Mouse (Mus musculus): ENCODE results near the gene Hecw2. TPM values are rescaled to one million over a fixed set of nuclear protein-coding genes. Genes with fewer than 3 reads are reported as not detected.

Hecw2 gene
- polyA plus RNA-seq, 1 experiment from 2014 or later = 3.2 TPM

- H3K27me3 ChIP-seq (ENCODE audit: insufficient read depth, low read length) = no peaks in the 10 kb centered on the region
- WGBS = 80% methylated on average over 3 of the region's 3 CpGs
- no peak overlapping the region for H3K27ac ChIP-seq (ENCODE audit: low read length)
- H3K36me3 ChIP-seq (ENCODE audit: insufficient read depth, low read length) = no peaks in the 10 kb centered on the region
- H3K9me3 ChIP-seq (ENCODE audit: low read length) = no peaks in the 10 kb centered on the region
- H3K4me1 ChIP-seq (ENCODE audit: insufficient read depth, low read length) = no peaks in the 10 kb centered on the region
- no peak overlapping the region for H3K9ac ChIP-seq (replicated peaks; ENCODE audit: low read length)
- no peak overlapping the region for H3K4me2 ChIP-seq (replicated peaks; ENCODE audit: low read depth, low read length)
- H3K4me3 ChIP-seq (ENCODE audit: low read length) = no peak overlapping the region
- ATAC-seq (ENCODE audit: low FRiP score, low TSS enrichment) = no peak
Measured at GRCm38 (mm10) chr1:54168014-54168413, 27.0 kb downstream of the Hecw2 start.

DNA sequence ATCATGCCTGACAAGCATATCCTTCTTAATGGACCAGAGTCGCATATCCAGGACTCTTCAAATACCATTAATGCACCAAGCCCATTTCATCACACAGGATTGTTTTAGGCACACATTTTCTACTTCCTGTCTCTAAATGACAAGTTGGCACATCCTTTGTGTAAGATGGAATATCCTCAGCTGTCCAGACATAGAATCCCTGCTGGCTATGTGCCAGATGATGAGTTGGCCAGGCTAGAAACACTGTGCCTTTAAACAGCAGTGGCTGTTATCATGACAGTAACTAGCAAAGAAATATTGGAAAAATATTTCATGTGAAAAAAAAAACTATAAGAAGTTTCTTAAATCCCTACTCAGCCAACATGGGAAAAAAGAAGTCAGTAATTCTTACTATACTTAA is 35.4 kb downstream of the Hecw2 start:
- no peak overlapping the region for H3K27ac ChIP-seq (ENCODE audit: low read length)
- no peaks in the 10 kb centered on the region for H3K9me3 ChIP-seq (ENCODE audit: low read length)
- H3K36me3 ChIP-seq (ENCODE audit: insufficient read depth, low read length) = no peaks in the 10 kb centered on the region
- no peak for ATAC-seq (ENCODE audit: low FRiP score, low TSS enrichment)
- H3K4me1 ChIP-seq (ENCODE audit: insufficient read depth, low read length) = no peaks in the 10 kb centered on the region
- no peak overlapping the region for H3K4me2 ChIP-seq (replicated peaks; ENCODE audit: low read depth, low read length)
- H3K4me3 ChIP-seq (ENCODE audit: low read length) = no peak overlapping the region
- H3K9ac ChIP-seq (replicated peaks; ENCODE audit: low read length) = no peak overlapping the region
- H3K27me3 ChIP-seq (ENCODE audit: insufficient read depth, low read length) = no peaks in the 10 kb centered on the region
- 76% methylated on average over 1 of the region's 1 CpGs for WGBS

- H3K4me3 ChIP-seq (ENCODE audit: low read length) = no peak overlapping the region
- no peak overlapping the region for H3K4me2 ChIP-seq (replicated peaks; ENCODE audit: low read depth, low read length)
- H3K9ac ChIP-seq (replicated peaks; ENCODE audit: low read length) = no peak overlapping the region
- no peaks in the 10 kb centered on the region for H3K27me3 ChIP-seq (ENCODE audit: insufficient read depth, low read length)
- H3K36me3 ChIP-seq (ENCODE audit: insufficient read depth, low read length) = no peaks in the 10 kb centered on the region
- H3K9me3 ChIP-seq (ENCODE audit: low read length) = peaks cover 3% of the 10 kb centered on the region; the same call in 1 of the 2 replicates
- no peak for ATAC-seq (ENCODE audit: low FRiP score, low TSS enrichment)
- H3K4me1 ChIP-seq (ENCODE audit: insufficient read depth, low read length) = no peaks in the 10 kb centered on the region
- WGBS = 80% methylated on average over 6 of the region's 6 CpGs
- no peak overlapping the region for H3K27ac ChIP-seq (ENCODE audit: low read length)
Measured at GRCm38 (mm10) chr1:54153216-54153786, 41.7 kb downstream of the Hecw2 start.

DNA sequence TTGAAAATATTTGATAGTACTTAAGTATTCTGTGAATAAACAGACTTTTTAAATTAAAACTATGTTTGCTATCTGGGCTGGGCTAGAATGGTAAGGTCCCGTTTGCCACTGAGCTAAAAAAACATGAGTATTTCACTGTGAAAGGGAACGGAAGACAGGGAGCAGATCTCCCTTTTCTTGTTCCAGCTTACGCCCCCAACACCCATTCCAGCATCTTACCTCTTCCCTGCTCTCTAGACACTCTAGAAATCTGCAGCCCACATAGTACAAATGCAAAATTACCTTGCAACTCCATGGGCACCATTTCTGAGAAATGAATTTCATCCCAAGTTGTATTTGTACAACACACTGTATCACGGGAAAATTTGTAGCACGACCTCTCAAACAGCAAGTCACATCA is 49.9 kb downstream of the Hecw2 start:
- Histone ChIP-seq H3K4me2 (replicated peaks; ENCODE audit: low read depth, low read length) (no peak overlapping the region), H3K27me3 (ENCODE audit: insufficient read depth, low read length) (no peaks in the 10 kb centered on the region), H3K9me3 (ENCODE audit: low read length) (no peaks in the 10 kb centered on the region), H3K27ac (ENCODE audit: low read length) (no peak overlapping the region), H3K4me1 (ENCODE audit: insufficient read depth, low read length) (no peaks in the 10 kb centered on the region), H3K4me3 (ENCODE audit: low read length) (no peak overlapping the region), H3K9ac (replicated peaks; ENCODE audit: low read length) (no peak overlapping the region), H3K36me3 (ENCODE audit: insufficient read depth, low read length) (no peaks in the 10 kb centered on the region)
- ATAC-seq (ENCODE audit: low FRiP score, low TSS enrichment) = no peak
- WGBS = 86% methylated on average over 5 of the region's 5 CpGs

DNA sequence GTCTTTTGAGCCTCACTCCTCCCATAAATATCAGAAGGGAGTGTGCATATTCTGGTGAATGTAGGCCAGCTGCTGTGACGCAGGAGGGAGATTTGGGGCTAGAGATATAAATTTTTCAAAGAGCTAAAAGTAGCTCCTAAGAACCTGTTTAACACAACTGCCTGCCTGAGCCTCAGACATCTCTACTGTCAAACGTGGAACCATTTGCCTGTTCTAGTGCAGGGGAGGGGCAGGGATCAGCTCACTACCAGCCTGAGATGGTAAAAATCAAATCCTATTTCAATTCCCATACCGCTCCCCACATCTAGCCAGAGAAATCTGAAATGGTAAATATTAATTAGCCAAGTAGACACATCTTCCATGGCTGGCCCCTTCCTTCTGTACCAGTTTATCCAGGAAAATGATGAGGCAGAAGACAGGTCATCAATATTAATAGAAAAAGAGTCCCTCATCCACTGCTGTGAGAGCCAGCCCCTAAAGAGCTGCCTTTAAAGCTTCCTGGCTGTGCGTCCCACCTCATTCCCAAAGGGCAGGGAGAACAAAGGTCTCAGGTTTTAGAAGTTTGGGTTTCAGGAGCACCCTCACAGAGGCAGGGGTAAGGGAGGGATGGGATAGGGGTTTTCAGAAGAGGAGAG is 61.0 kb downstream of the Hecw2 start:
- H3K36me3 ChIP-seq (ENCODE audit: insufficient read depth, low read length) = no peaks in the 10 kb centered on the region
- H3K27me3 ChIP-seq (ENCODE audit: insufficient read depth, low read length) = no peaks in the 10 kb centered on the region
- H3K9ac ChIP-seq (replicated peaks; ENCODE audit: low read length) = no peak overlapping the region
- no peak for ATAC-seq (ENCODE audit: low FRiP score, low TSS enrichment)
- no peaks in the 10 kb centered on the region for H3K9me3 ChIP-seq (ENCODE audit: low read length)
- no peak overlapping the region for H3K4me2 ChIP-seq (replicated peaks; ENCODE audit: low read depth, low read length)
- WGBS = 43% methylated on average over 4 of the region's 4 CpGs
- no peak overlapping the region for H3K27ac ChIP-seq (ENCODE audit: low read length)
- H3K4me1 ChIP-seq (ENCODE audit: insufficient read depth, low read length) = no peaks in the 10 kb centered on the region
- no peak overlapping the region for H3K4me3 ChIP-seq (ENCODE audit: low read length)

GRCm38 (mm10) chr1:54128714-54129431 is 66.1 kb downstream of the Hecw2 start:
- no peaks in the 10 kb centered on the region for H3K36me3 ChIP-seq (ENCODE audit: insufficient read depth, low read length)
- H3K4me2 ChIP-seq (replicated peaks; ENCODE audit: low read depth, low read length) = no peak overlapping the region
- H3K9me3 ChIP-seq (ENCODE audit: low read length) = no peaks in the 10 kb centered on the region
- no peak overlapping the region for H3K4me3 ChIP-seq (ENCODE audit: low read length)
- H3K27ac ChIP-seq (ENCODE audit: low read length) = no peak overlapping the region
- no peak overlapping the region for H3K9ac ChIP-seq (replicated peaks; ENCODE audit: low read length)
- H3K27me3 ChIP-seq (ENCODE audit: insufficient read depth, low read length) = no peaks in the 10 kb centered on the region
- ATAC-seq (ENCODE audit: low FRiP score, low TSS enrichment) = no peak
- WGBS = 77% methylated on average over 5 of the region's 5 CpGs
- H3K4me1 ChIP-seq (ENCODE audit: insufficient read depth, low read length) = no peaks in the 10 kb centered on the region

DNA sequence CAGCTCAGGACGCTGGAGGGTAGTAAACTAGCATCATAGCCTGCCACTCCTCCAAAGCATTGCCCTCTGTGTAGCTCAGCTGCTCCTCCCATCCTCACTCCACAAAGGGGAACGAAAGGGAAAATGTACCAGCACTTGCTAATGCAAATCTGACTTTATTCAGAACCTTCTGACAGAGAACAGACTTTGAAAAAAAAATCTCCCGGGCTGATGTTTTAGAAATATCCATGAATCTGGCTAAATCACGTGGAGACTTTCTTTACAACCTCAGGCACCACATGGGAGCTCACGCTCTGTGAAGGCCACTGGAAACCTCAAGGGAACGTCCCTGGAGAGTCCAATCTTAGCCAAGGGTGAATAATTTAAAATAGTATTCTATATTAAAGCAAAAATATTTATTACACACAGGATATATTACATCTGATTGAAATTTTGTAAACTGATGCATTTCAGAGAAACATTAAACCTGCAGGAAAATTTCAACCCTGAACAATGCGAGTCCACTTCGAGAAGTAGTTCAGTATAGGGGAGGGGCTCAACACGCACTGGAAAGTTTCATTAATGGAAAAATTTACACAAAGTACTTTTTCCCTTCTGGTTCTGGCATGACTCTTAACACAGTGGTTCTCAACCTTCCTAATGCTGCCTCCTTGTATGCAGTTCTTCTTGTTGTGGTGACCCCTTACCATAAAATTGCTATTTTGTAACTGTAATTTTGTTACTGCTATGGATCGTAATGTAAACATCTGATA is 67.8 kb downstream of the Hecw2 start:
- Histone ChIP-seq H3K4me3 (ENCODE audit: low read length) (no peak overlapping the region), H3K36me3 (ENCODE audit: insufficient read depth, low read length) (no peaks in the 10 kb centered on the region), H3K9ac (replicated peaks; ENCODE audit: low read length) (no peak overlapping the region), H3K9me3 (ENCODE audit: low read length) (no peaks in the 10 kb centered on the region), H3K4me2 (replicated peaks; ENCODE audit: low read depth, low read length) (no peak overlapping the region), H3K27me3 (ENCODE audit: insufficient read depth, low read length) (no peaks in the 10 kb centered on the region), H3K4me1 (ENCODE audit: insufficient read depth, low read length) (no peaks in the 10 kb centered on the region), H3K27ac (ENCODE audit: low read length) (no peak overlapping the region)
- WGBS = 77% methylated on average over 10 of the region's 10 CpGs
- no peak for ATAC-seq (ENCODE audit: low FRiP score, low TSS enrichment)

DNA sequence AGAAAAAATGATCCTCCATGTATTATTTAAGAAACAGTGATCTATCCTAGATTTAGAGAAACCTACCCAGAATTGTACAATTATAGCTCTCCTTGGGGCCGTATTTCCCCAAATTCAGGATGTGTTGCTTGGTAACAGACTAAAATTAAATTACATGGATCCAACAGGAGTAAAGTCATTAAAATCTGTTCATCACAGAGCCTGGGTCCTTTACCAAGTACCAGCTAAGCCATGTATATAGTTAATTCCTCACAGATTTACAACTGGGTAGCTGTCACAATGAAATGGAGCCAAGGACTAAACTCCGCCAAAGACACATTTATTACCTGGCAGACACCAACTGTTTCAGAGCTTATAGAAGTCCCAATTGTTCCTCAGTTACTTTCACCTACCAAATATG is 72.4 kb downstream of the Hecw2 start:
- no peaks in the 10 kb centered on the region for H3K9me3 ChIP-seq (ENCODE audit: low read length)
- no peak for ATAC-seq (ENCODE audit: low FRiP score, low TSS enrichment)
- no peaks in the 10 kb centered on the region for H3K4me1 ChIP-seq (ENCODE audit: insufficient read depth, low read length)
- no peak overlapping the region for H3K9ac ChIP-seq (replicated peaks; ENCODE audit: low read length)
- no peak overlapping the region for H3K4me2 ChIP-seq (replicated peaks; ENCODE audit: low read depth, low read length)
- H3K27me3 ChIP-seq (ENCODE audit: insufficient read depth, low read length) = no peaks in the 10 kb centered on the region
- no peak overlapping the region for H3K4me3 ChIP-seq (ENCODE audit: low read length)
- no peak overlapping the region for H3K27ac ChIP-seq (ENCODE audit: low read length)
- H3K36me3 ChIP-seq (ENCODE audit: insufficient read depth, low read length) = no peaks in the 10 kb centered on the region
- WGBS = 63% methylated on average over 2 of the region's 2 CpGs

DNA sequence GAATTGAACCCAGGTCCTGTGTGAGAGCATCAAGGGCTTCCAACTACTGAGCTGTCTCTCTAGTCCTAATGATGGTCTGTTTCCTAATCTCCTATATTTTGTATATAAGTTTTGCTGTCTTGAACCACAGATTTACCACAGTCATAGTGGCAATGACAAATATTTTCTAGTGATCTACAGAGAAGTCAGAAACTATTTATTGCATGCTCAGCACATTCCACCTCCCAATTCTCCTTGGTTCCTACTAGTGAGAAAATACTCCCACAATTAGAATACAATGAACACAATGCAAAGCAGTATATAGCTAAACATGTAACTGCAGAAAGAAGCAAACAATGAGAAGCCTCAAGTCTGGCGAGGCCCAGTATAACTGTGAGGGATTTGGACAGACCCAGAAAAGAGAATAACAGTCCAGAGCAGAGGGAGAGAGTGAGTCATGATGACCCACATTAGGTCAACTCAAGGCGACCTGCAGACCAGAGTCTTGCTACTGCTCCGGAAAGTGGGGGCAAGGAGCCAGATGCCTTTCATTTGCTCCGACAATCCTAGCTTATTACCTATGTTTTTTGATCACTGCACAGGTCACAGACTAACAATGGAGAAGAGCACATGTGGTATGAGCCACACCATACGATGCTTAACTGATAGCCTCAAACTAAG is 73.8 kb downstream of the Hecw2 start:
- H3K36me3 ChIP-seq (ENCODE audit: insufficient read depth, low read length) = no peaks in the 10 kb centered on the region
- no peak overlapping the region for H3K4me2 ChIP-seq (replicated peaks; ENCODE audit: low read depth, low read length)
- no peak overlapping the region for H3K4me3 ChIP-seq (ENCODE audit: low read length)
- no peaks in the 10 kb centered on the region for H3K9me3 ChIP-seq (ENCODE audit: low read length)
- ATAC-seq (ENCODE audit: low FRiP score, low TSS enrichment) = no peak
- no peak overlapping the region for H3K27ac ChIP-seq (ENCODE audit: low read length)
- no peak overlapping the region for H3K9ac ChIP-seq (replicated peaks; ENCODE audit: low read length)
- 89% methylated on average over 5 of the region's 5 CpGs for WGBS
- no peaks in the 10 kb centered on the region for H3K4me1 ChIP-seq (ENCODE audit: insufficient read depth, low read length)
- H3K27me3 ChIP-seq (ENCODE audit: insufficient read depth, low read length) = no peaks in the 10 kb centered on the region
